Mouse (Mus musculus) cerebellum, postnatal 4 days (tissue): ENCODE results near the gene Nfe2l1.

Experiments used
- DNase-seq, 2 experiments: peaks; one replicate each; pipeline ENCODE4 v3.0.0; 2022; ENCODE audit warnings: low spot score in 2 of 2, mixed read lengths in 1 of 2

Nfe2l1 gene

GRCm38 (mm10) chr11:96847240-96847639 is 17.5 kb upstream of the Nfe2l1 start:
- DNase-seq, result no peak

- DNase-seq, result no peak
These were observed 13.9 kb upstream of the Nfe2l1 start for GRCm38 (mm10) chr11:96843627-96844026.

GRCm38 (mm10) chr11:96840290-96840689 is 10.5 kb upstream of the Nfe2l1 start:
- no peak for DNase-seq

- no peak for DNase-seq
These were observed 10.1 kb upstream of the Nfe2l1 start for GRCm38 (mm10) chr11:96839877-96840276.

GRCm38 (mm10) chr11:96839428-96839827 is 9.7 kb upstream of the Nfe2l1 start:
- DNase-seq, result no peak

GRCm38 (mm10) chr11:96838341-96838740 is 8.6 kb upstream of the Nfe2l1 start:
- no peak for DNase-seq

- no peak for DNase-seq
These were observed 7.5 kb upstream of the Nfe2l1 start for GRCm38 (mm10) chr11:96837298-96837697.

- DNase-seq, result no peak
These were observed 4.4 kb upstream of the Nfe2l1 start for GRCm38 (mm10) chr11:96834127-96834526.

GRCm38 (mm10) chr11:96832973-96833372 is 3.2 kb upstream of the Nfe2l1 start:
- no peak for DNase-seq

GRCm38 (mm10) chr11:96832541-96832940 is 2.8 kb upstream of the Nfe2l1 start:
- no peak for DNase-seq

GRCm38 (mm10) chr11:96831516-96831915 is 1.7 kb upstream of the Nfe2l1 start:
- no peak for DNase-seq

- DNase-seq, result no peak
These were observed 910 bp upstream of the Nfe2l1 start for GRCm38 (mm10) chr11:96830539-96831216.

GRCm38 (mm10) chr11:96829403-96829812 is 360 bp downstream of the Nfe2l1 start:
- DNase-seq, result peak; percentile 56 to 72

GRCm38 (mm10) chr11:96828881-96829280 is 887 bp downstream of the Nfe2l1 start:
- no peak for DNase-seq

- DNase-seq, result no peak
These were observed 1.9 kb downstream of the Nfe2l1 start for GRCm38 (mm10) chr11:96827917-96828316.

GRCm38 (mm10) chr11:96827062-96827581 is 2.6 kb downstream of the Nfe2l1 start:
- no peak for DNase-seq

GRCm38 (mm10) chr11:96826481-96826880 is 3.3 kb downstream of the Nfe2l1 start:
- DNase-seq, result no peak

GRCm38 (mm10) chr11:96824783-96825495 is 4.8 kb downstream of the Nfe2l1 start:
- DNase-seq, result peak in 1 of 2 experiments; percentile 54

- peak; percentile 58 to 79 for DNase-seq
These were observed 5.6 kb downstream of the Nfe2l1 start for GRCm38 (mm10) chr11:96823880-96824782.

- DNase-seq, result peak in 1 of 2 experiments; percentile 16
These were observed 6.3 kb downstream of the Nfe2l1 start for GRCm38 (mm10) chr11:96823471-96823837.

- DNase-seq, result no peak
These were observed 6.9 kb downstream of the Nfe2l1 start for GRCm38 (mm10) chr11:96822675-96823470.
